Comparison of ENCODE assay signal across 49 mouse cellular contexts in the genomic region with DNA sequence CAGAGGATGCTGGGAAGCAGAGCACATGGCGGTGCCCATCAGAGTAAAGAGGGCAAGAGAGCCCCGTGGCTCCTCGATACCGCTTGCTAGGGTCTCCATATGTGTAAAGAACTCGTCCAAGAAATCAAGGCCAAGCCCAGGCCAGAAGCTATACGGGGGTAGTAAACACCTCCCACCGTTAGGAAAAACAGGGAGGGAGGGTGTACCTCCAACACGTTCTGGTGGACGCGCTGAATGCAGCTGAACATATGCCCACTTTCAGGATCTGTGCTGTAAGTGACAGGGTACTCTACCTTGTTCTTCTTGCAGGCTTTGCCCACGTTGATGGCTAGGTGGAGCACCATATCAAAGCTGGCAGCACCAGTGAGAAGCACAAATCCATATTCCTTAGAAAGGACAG. TPM values are rescaled to one million over a fixed set of nuclear protein-coding genes. Genes with fewer than 3 reads are reported as not detected.
"Had no signal": no experiment of that assay in that cellular context is flagged by ENCODE, and none has a peak within 500 bp of the region (broad histone marks: within the 10 kb centered on the region; RNA-seq: fewer than 3 reads in every experiment).

No protein-coding gene starts in this region.

- H3K4me2 ChIP-seq: heart, embryonic 11.5 days; heart, embryonic 13.5 days; heart, embryonic 15.5 days; hindbrain, embryonic 12.5 days; hindbrain, embryonic 13.5 days; hindbrain, embryonic 14.5 days; hindbrain, embryonic 15.5 days; intestine, embryonic 15.5 days; kidney, embryonic 15.5 days had no signal

- H3K9ac ChIP-seq: heart, embryonic 13.5 days; heart, embryonic 15.5 days; hindbrain, embryonic 12.5 days; hindbrain, embryonic 13.5 days; hindbrain, embryonic 14.5 days; hindbrain, embryonic 15.5 days; intestine, embryonic 15.5 days; kidney, embryonic 15.5 days had no signal

- ATAC-seq: hindbrain, embryonic 16.5 days; hindbrain, postnatal 0 days; inflammation-experienced regulatory T-cells, adult 6 months; intestine, embryonic 15.5 days; intestine, embryonic 16.5 days; intestine, postnatal 0 days had no signal

- H3K4me1 ChIP-seq: heart, embryonic 13.5 days; heart, embryonic 15.5 days; hindbrain, embryonic 10.5 days; hindbrain, embryonic 12.5 days; hindbrain, embryonic 13.5 days; hindbrain, embryonic 15.5 days; kidney, embryonic 15.5 days had no signal

- H3K4me3 ChIP-seq: heart, embryonic 13.5 days; heart, embryonic 15.5 days; hindbrain, embryonic 10.5 days; hindbrain, embryonic 12.5 days; hindbrain, embryonic 13.5 days; hindbrain, embryonic 15.5 days; intestine, embryonic 15.5 days; kidney, embryonic 15.5 days; layer of hippocampus, adult 2 months; left cerebral cortex, adult 2 months had no signal

- DNase-seq: heart, postnatal 10 days; heart, postnatal 14 days; heart, postnatal 36 days; heart, postnatal 4 days; kidney, adult 11 months; kidney, adult 18-20 months; kidney, adult 2 months; kidney, adult 8-10 months; kidney, adult 9 months; kidney, postnatal 10 days; kidney, postnatal 14 days; kidney, postnatal 25 days; kidney, postnatal 36 days; kidney, postnatal 4 days; layer of hippocampus, adult 9-11 months; layer of hippocampus, postnatal 36 days had no signal

- H3K27ac ChIP-seq: heart, embryonic 13.5 days; heart, embryonic 15.5 days; hindbrain, embryonic 10.5 days; hindbrain, embryonic 12.5 days; hindbrain, embryonic 13.5 days; hindbrain, embryonic 14.5 days; hindbrain, embryonic 15.5 days; hindbrain, postnatal 0 days; intestine, embryonic 15.5 days; kidney, embryonic 15.5 days; kidney, postnatal 0 days; layer of hippocampus, adult 2 months; left cerebral cortex, adult 2 months had no signal

- H3K36me3 ChIP-seq: heart, embryonic 13.5 days; heart, embryonic 15.5 days; hindbrain, embryonic 10.5 days; hindbrain, embryonic 12.5 days; hindbrain, embryonic 13.5 days; hindbrain, embryonic 15.5 days; intestine, embryonic 15.5 days; kidney, embryonic 15.5 days had no signal

- H3K9me3 ChIP-seq: heart, embryonic 15.5 days; hindbrain, embryonic 10.5 days; hindbrain, embryonic 12.5 days; hindbrain, embryonic 13.5 days; hindbrain, embryonic 15.5 days; intestine, embryonic 15.5 days; kidney, embryonic 15.5 days had no signal

RNA-seq across cellular contexts. Expression of gene Urad, which starts 3.7 kb away (rescaled TPM):
- total RNA-seq: heart, postnatal 10 days; heart, postnatal 14 days; heart, postnatal 25 days; heart, postnatal 36 days; heart, postnatal 4 days; hematopoietic stem cell, adult 5-6 weeks; hindbrain, postnatal 0 days; layer of hippocampus, adult 18-20 months; layer of hippocampus, adult 2 months; layer of hippocampus, adult 8-10 months; layer of hippocampus, postnatal 10 days; layer of hippocampus, postnatal 14 days; layer of hippocampus, postnatal 25 days; layer of hippocampus, postnatal 36 days; left cerebral cortex, adult 18-20 months; left cerebral cortex, adult 2 months; left cerebral cortex, adult 8-10 months had no signal
- polyA plus RNA-seq: heart, embryonic 11.5 days; heart, embryonic 13.5 days; heart, embryonic 14.5 days; heart, embryonic 15.5 days; heart, embryonic 16.5 days; heart, postnatal 0 days; hindbrain, embryonic 10.5 days; hindbrain, embryonic 11.5 days; hindbrain, embryonic 12.5 days; hindbrain, embryonic 13.5 days; hindbrain, embryonic 14.5 days; hindbrain, embryonic 15.5 days; hindbrain, embryonic 16.5 days; hindbrain, postnatal 0 days; inflammation-experienced regulatory T-cells, adult 6 months; kidney, adult 2 months; kidney, embryonic 14.5 days; kidney, embryonic 15.5 days; kidney, embryonic 16.5 days; kidney, postnatal 0 days had no signal

RNA-seq across cellular contexts. Expression of gene Cdx2, which starts 18.9 kb away (rescaled TPM):
- total RNA-seq: heart, postnatal 10 days; heart, postnatal 14 days; heart, postnatal 25 days; heart, postnatal 36 days; heart, postnatal 4 days; hindbrain, postnatal 0 days; layer of hippocampus, adult 18-20 months; layer of hippocampus, adult 2 months; layer of hippocampus, adult 8-10 months; layer of hippocampus, postnatal 10 days; layer of hippocampus, postnatal 14 days; layer of hippocampus, postnatal 25 days; layer of hippocampus, postnatal 36 days; left cerebral cortex, adult 18-20 months; left cerebral cortex, adult 2 months; left cerebral cortex, adult 8-10 months had no signal
- polyA plus RNA-seq: heart, embryonic 11.5 days; heart, embryonic 13.5 days; heart, embryonic 14.5 days; heart, embryonic 15.5 days; heart, postnatal 0 days; hindbrain, embryonic 10.5 days; hindbrain, embryonic 11.5 days; hindbrain, embryonic 12.5 days; hindbrain, embryonic 13.5 days; hindbrain, embryonic 14.5 days; hindbrain, embryonic 15.5 days; hindbrain, embryonic 16.5 days; hindbrain, postnatal 0 days; inflammation-experienced regulatory T-cells, adult 6 months; kidney, adult 2 months; kidney, embryonic 14.5 days; kidney, embryonic 15.5 days; kidney, embryonic 16.5 days; kidney, postnatal 0 days had no signal

RNA-seq across cellular contexts. Expression of gene Pdx1, which starts 56.2 kb away (rescaled TPM):
- total RNA-seq: heart, postnatal 10 days; heart, postnatal 14 days; heart, postnatal 25 days; heart, postnatal 36 days; heart, postnatal 4 days; hematopoietic stem cell, adult 5-6 weeks; hindbrain, postnatal 0 days; layer of hippocampus, adult 18-20 months; layer of hippocampus, adult 2 months; layer of hippocampus, adult 8-10 months; layer of hippocampus, postnatal 10 days; layer of hippocampus, postnatal 14 days; layer of hippocampus, postnatal 25 days; layer of hippocampus, postnatal 36 days; left cerebral cortex, adult 18-20 months; left cerebral cortex, adult 2 months; left cerebral cortex, adult 8-10 months had no signal
- polyA plus RNA-seq: heart, embryonic 11.5 days; heart, embryonic 13.5 days; heart, embryonic 14.5 days; heart, embryonic 15.5 days; heart, embryonic 16.5 days; heart, postnatal 0 days; hindbrain, embryonic 10.5 days; hindbrain, embryonic 11.5 days; hindbrain, embryonic 12.5 days; hindbrain, embryonic 13.5 days; hindbrain, embryonic 14.5 days; hindbrain, embryonic 15.5 days; hindbrain, embryonic 16.5 days; hindbrain, postnatal 0 days; inflammation-experienced regulatory T-cells, adult 6 months; kidney, adult 2 months; kidney, embryonic 15.5 days; kidney, embryonic 16.5 days; kidney, postnatal 0 days had no signal
